Mouse (Mus musculus): ENCODE measurements at regions not wholly inside any gene's neighbourhood (a gene's known extent, or its start where the extent isn't known, plus 50 kb on each side); places are given as distances from the start of the nearest gene placed in this dataset.

DNA sequence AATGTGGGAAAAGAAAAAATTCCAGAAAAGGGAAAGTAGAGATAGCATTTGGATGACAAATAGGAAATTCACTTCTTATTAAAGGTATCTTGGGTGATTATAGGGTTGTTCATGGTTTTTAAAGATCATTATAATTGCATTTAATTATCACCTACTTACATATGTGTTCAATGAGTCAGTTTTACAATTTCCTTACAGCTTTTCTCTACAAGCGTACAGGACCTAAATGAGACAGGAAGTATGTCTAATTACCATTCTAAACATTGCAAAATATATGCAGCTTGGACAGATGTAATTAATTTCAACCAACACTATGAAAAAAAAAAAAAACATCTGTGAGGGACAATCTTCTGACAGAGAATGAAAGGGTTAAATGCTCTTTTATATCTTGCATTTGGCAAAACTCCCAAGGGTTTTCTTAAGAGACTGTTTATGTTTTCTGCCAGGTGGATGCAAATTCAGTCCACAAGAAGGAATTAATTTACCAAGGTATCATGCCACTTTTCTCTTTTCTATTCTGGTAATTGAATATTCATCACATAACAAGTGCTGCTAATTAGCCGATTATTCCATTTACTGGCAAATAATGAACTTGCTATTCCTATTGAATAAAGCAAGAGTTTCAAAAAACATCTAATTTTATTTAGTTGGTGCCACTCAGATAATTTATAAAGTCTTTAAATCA lies 531.5 kb upstream of the Gje1 start:
- no peak for ATAC-seq (ENCODE audit: insufficient read depth)
- Histone ChIP-seq H3K27me3 (no peaks in the 10 kb centered on the region), H3K9ac (no peak overlapping the region), H3K27ac (replicated peaks) (no peak overlapping the region), H3K4me1 (replicated peaks) (no peaks in the 10 kb centered on the region), H3K4me2 (no peak overlapping the region), H3K4me3 (replicated peaks) (no peak overlapping the region), H3K36me3 (replicated peaks) (no peaks in the 10 kb centered on the region), H3K9me3 (replicated peaks) (no peaks in the 10 kb centered on the region)
- 60% methylated on average over 2 of the region's 2 CpGs for WGBS (ENCODE audit: insufficient replicate concordance)

DNA sequence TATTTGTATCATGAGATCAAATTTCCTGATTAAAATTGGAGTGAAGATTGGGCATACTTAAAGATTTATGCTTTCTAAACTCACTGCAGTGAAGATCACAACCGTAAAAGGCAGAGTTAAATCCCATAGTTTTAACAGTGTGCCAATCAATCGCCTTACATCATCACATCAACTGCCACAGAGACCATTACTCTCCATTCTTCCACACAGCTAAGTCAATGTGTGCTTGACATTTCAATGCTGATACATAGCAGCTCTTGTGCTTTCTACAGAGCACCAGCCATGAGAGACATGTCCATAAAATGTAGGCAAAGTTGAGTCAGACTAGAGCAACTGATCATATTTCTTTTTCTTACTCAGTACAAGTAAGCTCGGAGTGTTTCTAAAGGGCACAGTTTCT lies 530.9 kb upstream of the Gje1 start:
- WGBS (ENCODE audit: insufficient replicate concordance) = 67% methylated on average over 3 of the region's 3 CpGs
- no peak overlapping the region for H3K27ac ChIP-seq (replicated peaks)
- no peak for ATAC-seq (ENCODE audit: insufficient read depth)
- no peaks in the 10 kb centered on the region for H3K36me3 ChIP-seq (replicated peaks)
- no peaks in the 10 kb centered on the region for H3K27me3 ChIP-seq
- H3K4me2 ChIP-seq = no peak overlapping the region
- no peak overlapping the region for H3K4me3 ChIP-seq (replicated peaks)
- no peaks in the 10 kb centered on the region for H3K9me3 ChIP-seq (replicated peaks)
- no peak overlapping the region for H3K9ac ChIP-seq
- no peaks in the 10 kb centered on the region for H3K4me1 ChIP-seq (replicated peaks)

DNA sequence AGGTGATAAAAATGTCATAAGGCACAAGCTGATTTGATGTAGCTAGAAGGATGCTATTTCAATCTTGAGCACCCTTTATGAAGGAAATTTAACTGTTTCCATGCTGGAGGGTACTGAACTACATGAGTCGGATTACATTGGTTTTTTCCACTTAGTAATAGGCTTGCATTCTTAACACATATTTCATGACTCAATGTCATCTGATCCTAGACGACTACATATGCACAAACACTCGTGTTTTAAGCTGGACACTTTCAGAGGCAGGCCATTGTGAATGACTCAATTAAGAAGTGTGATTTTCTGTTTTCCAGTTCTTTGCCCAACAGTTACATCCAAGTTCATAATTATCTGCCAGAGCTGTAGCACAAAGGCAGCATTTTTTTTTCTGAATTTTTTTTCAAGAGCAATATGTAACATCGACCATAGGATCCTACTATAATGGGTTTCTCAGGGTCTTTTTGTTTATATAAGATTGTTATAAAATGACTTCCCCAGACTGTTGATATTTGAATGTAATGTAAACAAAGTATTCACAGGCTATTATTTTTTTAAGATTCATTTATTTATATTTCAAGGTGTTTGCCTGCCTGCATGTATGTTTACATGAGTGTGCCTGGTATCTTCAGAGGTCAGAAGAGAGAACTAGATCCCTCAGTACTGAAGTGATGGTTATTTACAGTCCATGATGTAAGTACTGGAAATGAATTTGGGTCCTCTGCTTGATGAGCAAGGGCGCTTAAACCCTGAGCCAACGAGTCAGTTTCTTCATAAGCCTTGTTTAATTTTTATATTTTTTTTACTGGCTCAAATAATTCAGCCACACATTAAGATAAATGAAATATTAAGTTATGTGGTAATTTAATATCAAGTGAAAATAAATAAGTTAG lies 526.6 kb upstream of the Gje1 start:
- no peaks in the 10 kb centered on the region for H3K27me3 ChIP-seq
- H3K4me3 ChIP-seq (replicated peaks) = no peak overlapping the region
- no peak overlapping the region for H3K9ac ChIP-seq
- H3K27ac ChIP-seq (replicated peaks) = no peak overlapping the region
- no peak overlapping the region for H3K4me2 ChIP-seq
- no peaks in the 10 kb centered on the region for H3K9me3 ChIP-seq (replicated peaks)
- no peaks in the 10 kb centered on the region for H3K4me1 ChIP-seq (replicated peaks)
- no peak for ATAC-seq (ENCODE audit: insufficient read depth)
- H3K36me3 ChIP-seq (replicated peaks) = no peaks in the 10 kb centered on the region
- WGBS (ENCODE audit: insufficient replicate concordance) = 51% methylated on average over 6 of the region's 6 CpGs

DNA sequence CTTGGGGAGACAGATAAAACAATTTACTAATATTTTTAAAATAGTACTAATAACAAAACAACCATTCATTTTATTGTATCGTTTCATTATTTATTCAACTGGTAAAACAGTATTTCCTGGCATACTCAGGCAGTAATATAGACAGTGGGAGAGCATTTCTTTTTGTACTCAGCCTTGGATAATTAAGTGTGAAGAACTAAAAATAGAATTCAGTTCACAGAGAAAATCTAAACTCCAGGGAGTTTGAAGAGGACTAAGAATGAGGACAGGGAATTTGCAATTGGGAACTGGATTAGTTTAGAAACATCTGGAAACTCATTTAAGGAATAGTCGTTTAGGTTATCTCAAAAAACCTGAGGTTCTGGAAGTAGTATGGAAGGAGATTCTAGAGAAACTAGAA lies 525.4 kb upstream of the Gje1 start:
- Histone ChIP-seq H3K4me3 (replicated peaks) (no peak overlapping the region), H3K4me2 (no peak overlapping the region), H3K27ac (replicated peaks) (no peak overlapping the region), H3K9ac (no peak overlapping the region), H3K27me3 (no peaks in the 10 kb centered on the region), H3K36me3 (replicated peaks) (no peaks in the 10 kb centered on the region), H3K4me1 (replicated peaks) (no peaks in the 10 kb centered on the region), H3K9me3 (replicated peaks) (no peaks in the 10 kb centered on the region)
- WGBS (ENCODE audit: insufficient replicate concordance) = 48% methylated on average over 2 of the region's 2 CpGs
- ATAC-seq (ENCODE audit: insufficient read depth) = no peak

DNA sequence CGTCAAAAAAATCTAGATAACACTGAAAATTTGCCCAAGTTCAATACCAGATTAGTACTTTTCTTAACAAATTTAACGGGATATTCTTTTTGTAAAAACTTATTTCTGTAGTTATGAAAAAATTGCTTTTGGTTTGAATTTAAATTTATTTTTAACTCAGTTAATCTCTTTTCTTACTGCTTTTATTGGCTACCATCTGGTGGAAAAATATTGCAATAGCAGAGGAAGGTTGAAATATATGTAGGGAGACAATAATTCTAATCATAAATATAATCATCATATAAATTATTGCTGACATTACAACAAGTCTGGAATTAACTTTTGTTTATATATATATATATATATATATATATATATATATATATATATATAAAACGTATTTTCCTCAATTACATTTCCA lies 500.9 kb upstream of the Gje1 start:
- ATAC-seq (ENCODE audit: insufficient read depth) = no peak
- Histone ChIP-seq H3K36me3 (replicated peaks) (no peaks in the 10 kb centered on the region), H3K9me3 (replicated peaks) (no peaks in the 10 kb centered on the region), H3K4me3 (replicated peaks) (no peak overlapping the region), H3K9ac (no peak overlapping the region), H3K4me2 (no peak overlapping the region), H3K27me3 (no peaks in the 10 kb centered on the region), H3K4me1 (replicated peaks) (no peaks in the 10 kb centered on the region), H3K27ac (replicated peaks) (no peak overlapping the region)
- WGBS (ENCODE audit: insufficient replicate concordance) = 53% methylated on average over 3 of the region's 3 CpGs

DNA sequence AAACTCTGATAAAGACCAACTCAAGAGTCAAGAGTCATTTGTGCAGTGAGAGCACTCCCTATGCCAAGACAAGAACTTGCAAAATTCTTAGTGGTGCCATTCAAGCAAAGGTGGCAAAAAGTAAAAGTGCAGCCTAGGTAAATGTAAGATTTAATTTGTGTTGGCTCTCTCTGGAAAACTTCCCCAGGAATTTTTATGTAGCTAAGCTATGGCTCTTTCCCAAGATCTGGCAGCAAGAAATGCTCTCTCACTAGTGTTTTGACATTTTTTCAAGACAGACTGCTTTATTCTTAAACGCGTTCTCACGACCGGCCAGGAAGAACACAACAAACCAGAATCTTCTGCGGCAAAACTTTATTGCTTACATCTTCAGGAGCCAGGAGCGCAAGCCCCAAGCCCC lies 461.6 kb upstream of the Gje1 start:
- 82% methylated on average over 6 of the region's 6 CpGs for WGBS (ENCODE audit: insufficient replicate concordance)
- Histone ChIP-seq H3K4me1 (replicated peaks) (no peaks in the 10 kb centered on the region), H3K4me3 (replicated peaks) (no peak overlapping the region), H3K4me2 (no peak overlapping the region), H3K27ac (replicated peaks) (no peak overlapping the region), H3K9me3 (replicated peaks) (no peaks in the 10 kb centered on the region), H3K36me3 (replicated peaks) (no peaks in the 10 kb centered on the region), H3K27me3 (no peaks in the 10 kb centered on the region), H3K9ac (no peak overlapping the region)
- ATAC-seq (ENCODE audit: insufficient read depth) = no peak

DNA sequence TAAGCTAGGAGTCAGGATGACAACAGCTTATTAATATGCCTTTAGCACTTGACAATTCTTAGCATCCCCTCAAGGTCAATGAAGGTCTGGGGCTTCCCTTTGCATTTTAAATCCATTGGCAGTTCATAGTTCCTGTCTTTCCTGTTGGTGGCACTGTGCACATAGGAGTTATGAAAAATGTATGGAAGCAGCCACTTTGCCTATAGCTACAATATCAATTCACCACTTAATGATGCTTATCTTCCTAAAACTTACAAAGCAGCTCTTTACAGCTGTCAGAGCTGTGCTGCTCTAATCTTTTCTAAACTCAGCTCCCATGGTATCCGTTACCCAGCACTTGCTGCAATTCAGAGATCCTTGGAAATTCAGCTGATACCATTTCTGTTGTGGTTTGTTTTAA lies 456.4 kb upstream of the Gje1 start:
- Histone ChIP-seq H3K9me3 (replicated peaks) (no peaks in the 10 kb centered on the region), H3K4me3 (replicated peaks) (no peak overlapping the region), H3K4me2 (no peak overlapping the region), H3K27me3 (no peaks in the 10 kb centered on the region), H3K9ac (no peak overlapping the region), H3K36me3 (replicated peaks) (no peaks in the 10 kb centered on the region), H3K4me1 (replicated peaks) (no peaks in the 10 kb centered on the region), H3K27ac (replicated peaks) (no peak overlapping the region)
- ATAC-seq (ENCODE audit: insufficient read depth) = no peak
- 45% methylated on average over 1 of the region's 1 CpGs for WGBS (ENCODE audit: insufficient replicate concordance)

DNA sequence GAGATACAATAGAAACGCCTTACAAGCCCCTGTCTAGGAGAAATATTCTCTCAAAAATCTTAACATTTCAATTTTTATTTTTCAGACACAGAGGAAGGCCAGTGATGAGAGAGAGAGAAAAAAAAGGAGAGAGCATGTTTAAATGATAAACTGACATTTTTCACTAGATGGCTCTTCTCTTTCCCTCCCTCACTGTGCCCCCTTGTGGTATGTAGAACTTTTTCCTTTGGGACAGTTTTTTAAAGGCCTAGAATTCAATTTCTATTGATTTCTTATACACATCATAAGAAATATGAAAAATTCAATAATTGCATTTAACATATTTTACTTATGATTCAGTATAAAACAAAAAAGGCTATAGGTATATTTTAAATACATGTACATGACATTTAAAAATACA lies 454.5 kb upstream of the Gje1 start:
- no peaks in the 10 kb centered on the region for H3K27me3 ChIP-seq
- no peak overlapping the region for H3K4me3 ChIP-seq (replicated peaks)
- no peak overlapping the region for H3K4me2 ChIP-seq
- H3K27ac ChIP-seq (replicated peaks) = no peak overlapping the region
- ATAC-seq (ENCODE audit: insufficient read depth) = no peak
- H3K9ac ChIP-seq = no peak overlapping the region
- no peaks in the 10 kb centered on the region for H3K9me3 ChIP-seq (replicated peaks)
- 40% methylated on average over 1 of the region's 1 CpGs for WGBS (ENCODE audit: insufficient replicate concordance)
- H3K36me3 ChIP-seq (replicated peaks) = no peaks in the 10 kb centered on the region
- H3K4me1 ChIP-seq (replicated peaks) = no peaks in the 10 kb centered on the region

DNA sequence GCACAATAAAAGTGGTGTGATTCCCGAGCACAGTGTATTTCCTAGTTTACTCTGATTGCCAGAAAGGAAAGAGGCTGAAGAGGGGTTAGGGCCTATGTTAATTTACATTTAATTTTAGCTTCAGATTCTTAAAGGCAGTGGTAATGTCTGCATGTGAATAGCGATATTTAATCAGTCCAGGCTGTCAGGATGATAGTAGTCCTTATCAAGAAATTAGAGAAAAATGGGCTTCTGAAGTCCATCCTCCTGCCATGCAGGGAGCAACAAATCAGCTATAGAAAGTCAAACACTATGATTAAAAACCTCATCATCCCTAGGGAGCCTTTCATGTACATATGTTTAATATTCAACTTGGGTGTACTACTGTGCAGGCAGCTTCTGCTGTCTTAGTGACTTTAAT lies 422.7 kb upstream of the Gje1 start:
- 39% methylated on average over 2 of the region's 2 CpGs for WGBS (ENCODE audit: insufficient replicate concordance)
- Histone ChIP-seq H3K4me3 (replicated peaks) (no peak overlapping the region), H3K9ac (no peak overlapping the region), H3K4me2 (no peak overlapping the region), H3K36me3 (replicated peaks) (no peaks in the 10 kb centered on the region), H3K9me3 (replicated peaks) (no peaks in the 10 kb centered on the region), H3K4me1 (replicated peaks) (no peaks in the 10 kb centered on the region), H3K27ac (replicated peaks) (no peak overlapping the region), H3K27me3 (no peaks in the 10 kb centered on the region)
- ATAC-seq (ENCODE audit: insufficient read depth) = no peak

Data from liver, embryonic 15.5 days (tissue).